Mouse (Mus musculus): ENCODE data around the gene Vegfb.

The Vegfb gene

GRCm38 (mm10) chr19:6987061-6987903 is at the start of gene Vegfb:
Vegfb (minus strand) TSS chr19:6987651.
- in situ Hi-C loops (cut with MseI, MboI) = no loop called here

GRCm38 (mm10) chr19:7034006-7034405 is 46.6 kb upstream of the Vegfb start:
- in situ Hi-C loops (cut with MseI, MboI) = no loop called here

DNA sequence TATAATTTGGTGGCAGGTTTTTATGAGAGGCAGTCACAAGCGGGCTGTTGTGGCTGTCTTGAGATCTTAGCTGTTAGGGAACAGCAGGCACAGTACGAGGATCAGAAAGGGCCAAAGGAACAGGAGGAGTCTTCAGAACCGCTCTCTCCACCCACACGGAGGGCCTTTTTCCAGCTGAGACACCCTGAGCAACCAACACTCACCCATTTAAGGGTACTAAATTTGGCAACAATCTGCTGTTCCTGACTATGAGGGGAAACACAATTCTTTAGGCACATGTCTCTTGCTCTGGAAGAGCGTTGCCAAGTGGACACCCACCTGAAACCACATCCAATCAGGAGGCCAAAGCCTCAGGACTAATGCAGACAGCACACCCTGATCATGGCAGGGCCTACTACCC is 42.1 kb upstream of the Vegfb start:
- in situ Hi-C loops (cut with MseI, MboI) = no loop called here

DNA sequence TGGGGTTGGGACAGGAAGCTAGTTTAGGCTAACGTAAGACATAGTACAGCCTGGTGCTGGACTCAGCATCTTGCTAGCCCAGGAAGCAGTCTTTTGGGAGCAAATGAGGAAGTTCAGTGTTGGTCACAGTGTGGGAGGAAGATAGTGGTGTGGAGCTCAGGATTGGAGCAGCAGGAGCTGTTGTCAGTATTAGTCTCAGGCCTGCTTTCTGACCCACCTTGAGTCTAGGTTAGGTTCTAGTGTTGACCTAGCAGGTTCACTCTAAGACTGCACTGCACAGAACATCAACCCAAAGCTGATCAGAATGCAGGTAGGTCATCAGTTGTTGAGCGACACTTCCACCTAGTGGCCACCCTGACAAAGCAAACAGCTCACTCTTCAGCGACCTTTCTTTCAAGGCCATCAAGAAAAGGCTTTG is 32.8 kb upstream of the Vegfb start:
- in situ Hi-C loops (cut with MseI, MboI) = no loop called here

DNA sequence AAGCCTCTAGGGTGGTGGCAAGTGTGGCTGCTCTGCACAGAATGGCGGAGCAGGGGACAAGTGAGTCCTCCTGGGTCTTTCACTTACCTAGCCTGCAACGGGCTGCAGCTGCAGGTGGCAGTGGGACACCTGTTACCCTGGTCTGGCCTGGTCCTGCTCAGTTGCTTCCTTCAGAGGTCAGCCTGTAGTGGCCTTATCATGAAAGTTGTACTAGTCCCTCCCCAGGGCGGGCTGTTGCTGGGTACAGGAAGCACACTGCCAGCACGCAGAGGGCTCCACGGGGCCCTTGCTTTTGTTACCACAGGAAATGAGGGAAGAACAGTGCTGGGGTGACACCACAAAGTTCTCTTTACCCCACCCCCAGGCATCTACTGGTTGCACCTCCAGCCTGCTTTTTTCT is 31.7 kb upstream of the Vegfb start, which contains the start of gene Fermt3:
Fermt3 (minus strand) TSS at position 279 of the 400 bp plus-strand sequence.
- in situ Hi-C loops (cut with MseI, MboI) = no loop called here

DNA sequence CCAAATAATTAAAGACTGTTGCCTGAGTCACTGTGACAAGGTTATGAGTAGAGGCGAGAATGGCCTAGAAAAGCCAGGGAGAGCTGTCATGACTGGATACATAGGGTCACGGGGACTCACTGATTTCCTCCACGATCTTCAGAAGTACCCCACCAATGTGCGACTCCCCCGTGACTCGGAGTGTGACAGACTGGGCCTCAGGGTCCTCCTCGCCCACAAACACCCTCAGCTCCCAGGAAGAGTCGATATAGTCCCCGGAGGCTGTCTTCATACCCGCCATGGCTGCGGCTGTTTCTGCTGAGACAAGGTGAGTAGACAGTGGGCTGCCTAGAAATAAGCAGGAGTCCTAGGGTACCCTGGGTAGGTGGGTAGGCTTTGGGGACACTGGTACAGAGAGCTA is 31.1 kb upstream of the Vegfb start:
- in situ Hi-C loops (cut with MseI, MboI) = no loop called here

DNA sequence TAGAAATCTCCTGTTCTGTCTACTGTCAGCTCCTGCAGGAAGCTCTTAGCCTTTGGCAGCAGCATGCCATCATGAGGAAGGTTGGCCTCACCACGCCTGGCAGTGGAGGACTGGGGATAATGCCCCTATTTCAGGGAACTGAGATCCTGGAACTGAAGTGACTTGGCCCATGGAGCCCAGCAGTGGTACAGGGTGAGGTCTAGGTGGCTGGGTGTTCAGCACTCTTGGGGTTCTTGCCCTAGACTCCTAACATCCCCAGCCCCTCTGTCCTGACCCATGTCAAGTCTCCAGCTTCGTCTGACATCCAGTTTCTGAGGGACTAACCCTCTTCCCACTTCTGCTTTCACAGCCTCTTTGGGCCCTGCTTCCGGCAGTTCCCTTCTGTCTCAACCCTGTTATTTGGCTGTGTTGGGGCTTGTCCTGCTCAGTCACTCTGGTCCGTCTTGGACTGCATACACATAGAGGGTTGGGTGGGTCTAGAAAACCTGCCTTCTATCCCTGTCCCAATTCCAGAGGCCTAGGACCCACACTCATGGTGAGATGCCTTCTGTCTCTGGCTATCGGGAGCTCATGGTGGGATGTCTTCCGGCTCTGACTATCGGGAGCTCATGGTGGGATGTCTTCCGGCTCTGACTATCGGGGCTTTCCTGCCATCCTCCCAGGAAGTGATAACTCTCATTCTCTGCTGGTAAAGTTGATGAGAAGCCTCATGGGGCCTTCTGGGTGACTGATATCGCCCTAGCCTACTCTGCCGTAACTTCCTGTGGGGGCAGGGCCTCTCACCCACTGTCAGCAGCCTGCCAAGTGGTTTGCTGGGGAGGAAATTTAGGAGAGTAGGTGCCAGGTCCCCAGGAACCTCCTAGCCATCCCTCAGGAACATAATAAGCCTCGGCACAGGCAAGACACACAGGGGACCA is 30.3 kb upstream of the Vegfb start:
- in situ Hi-C loops (cut with MseI, MboI) = no loop called here

DNA sequence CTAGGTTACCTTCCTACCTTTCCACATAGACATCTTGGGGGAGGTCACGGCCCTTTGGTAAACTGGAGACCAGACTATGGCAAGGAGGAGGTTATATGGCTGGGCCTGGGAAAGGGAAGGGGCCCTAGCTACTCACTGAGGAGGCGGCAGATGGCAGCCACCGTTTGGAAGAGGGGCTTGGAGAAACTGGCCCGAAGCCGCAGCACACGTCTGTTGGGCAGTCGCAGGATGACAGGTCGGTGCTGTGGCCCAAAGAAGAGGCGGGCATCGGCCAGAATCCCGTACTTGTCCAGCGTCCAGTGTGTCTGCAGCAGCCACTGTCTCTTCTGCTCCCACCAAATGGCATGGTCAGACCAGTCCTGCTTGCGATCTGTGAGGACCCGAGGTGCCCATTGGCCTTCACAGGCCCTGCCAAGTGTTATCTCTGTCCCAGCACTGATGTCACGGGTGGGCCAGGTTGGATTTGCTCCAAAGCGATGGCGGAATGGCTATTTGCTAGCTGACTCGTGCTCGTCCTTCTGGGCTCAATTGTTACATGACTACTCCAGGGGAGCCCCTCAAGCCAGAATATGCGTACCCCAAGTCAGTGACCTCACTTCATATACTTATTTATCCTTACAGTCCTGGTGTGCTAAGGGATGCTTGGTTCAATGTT is 27.2 kb upstream of the Vegfb start:
- in situ Hi-C loops (cut with MseI, MboI) = no loop called here

DNA sequence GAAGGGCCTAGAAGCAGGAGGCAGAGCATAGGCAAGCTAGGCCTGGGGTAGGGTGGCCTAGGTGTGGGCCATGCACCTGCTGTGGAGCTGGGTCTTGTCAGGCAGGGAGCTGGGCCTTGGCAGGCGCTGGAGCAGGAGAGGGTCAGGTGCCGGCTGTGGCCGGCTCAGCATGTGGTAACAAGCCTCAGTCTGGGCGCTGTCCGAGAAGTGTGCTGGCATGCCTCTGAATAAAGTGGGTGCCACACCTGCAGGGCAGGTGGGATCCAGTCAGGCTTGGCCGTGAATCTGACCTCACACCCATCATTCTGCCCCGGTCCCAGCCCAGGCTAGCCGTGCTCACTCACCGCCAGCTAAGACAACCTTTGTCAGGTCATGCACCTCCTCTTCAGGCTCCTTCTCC is 26.5 kb upstream of the Vegfb start:
- in situ Hi-C loops (cut with MseI, MboI) = no loop called here

- in situ Hi-C loops (cut with MseI, MboI) = no loop called here
Measured at GRCm38 (mm10) chr19:7012426-7012825, 25.0 kb upstream of the Vegfb start.

DNA sequence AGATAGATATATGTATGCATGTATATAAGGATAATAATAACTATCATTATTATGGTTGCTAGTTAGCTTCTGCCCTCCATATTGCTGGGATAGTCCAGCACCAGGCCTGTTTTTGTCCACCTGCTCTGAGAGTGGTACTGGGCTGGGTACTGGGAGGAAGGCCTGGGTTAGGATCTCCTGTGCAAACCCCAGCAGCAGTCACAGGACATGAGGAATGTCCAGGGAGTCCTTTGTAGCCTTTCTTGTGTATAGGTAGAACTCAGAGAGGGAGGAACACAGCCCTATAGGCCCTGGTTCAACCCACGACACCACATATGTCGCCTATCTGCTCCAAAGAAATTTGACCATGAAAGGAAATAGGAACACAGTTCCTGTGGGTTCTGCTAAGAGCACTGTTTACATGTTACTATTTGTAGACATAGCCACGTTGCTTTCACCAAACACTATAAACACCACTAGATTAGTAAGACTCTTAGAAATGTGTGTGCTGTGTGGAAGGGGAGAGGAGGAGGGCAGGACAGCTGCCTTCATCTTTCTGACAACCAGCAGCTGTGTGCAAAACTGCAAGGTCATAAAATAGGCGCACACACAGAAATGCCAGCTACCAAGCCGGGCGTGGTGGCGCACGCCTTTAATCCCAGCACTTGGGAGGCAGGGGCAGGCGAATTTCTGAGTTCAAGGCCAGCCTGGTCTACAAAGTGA is 19.6 kb upstream of the Vegfb start:
- in situ Hi-C loops (cut with MseI, MboI) = no loop called here

DNA sequence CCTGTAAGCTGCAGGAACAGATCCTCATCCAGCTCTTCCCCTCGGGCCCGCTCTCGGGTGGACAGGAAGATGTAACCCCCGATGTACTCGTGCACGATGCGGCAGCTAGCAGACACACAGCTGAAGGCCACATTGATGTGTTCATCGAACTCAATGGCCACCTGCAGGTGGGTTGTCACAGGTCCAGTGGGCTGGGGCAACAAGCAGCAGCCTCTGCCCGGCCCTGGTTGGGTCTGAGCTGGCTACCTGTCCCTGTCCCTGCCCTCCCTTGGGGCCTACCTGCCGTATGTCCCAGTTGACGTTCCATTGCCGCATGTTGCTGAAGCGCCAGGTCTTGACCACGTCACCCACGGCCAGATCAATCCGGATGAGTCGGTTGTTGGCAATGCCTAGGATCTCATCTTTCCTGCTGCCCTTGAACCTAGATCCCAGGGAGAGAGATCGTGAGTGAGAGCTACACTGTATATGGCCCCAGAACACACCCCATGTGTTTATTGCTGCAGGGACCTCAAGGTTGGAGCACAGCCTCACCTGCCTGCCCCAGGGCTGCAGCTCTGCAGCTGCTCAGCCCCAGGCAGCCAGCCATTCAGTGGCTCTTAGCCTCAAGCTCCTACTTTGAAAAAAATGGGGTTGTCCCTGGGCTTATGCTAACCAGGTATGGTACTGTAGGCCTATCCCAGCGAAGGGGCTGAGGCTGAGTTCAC is 12.1 kb upstream of the Vegfb start:
- in situ Hi-C loops (cut with MseI, MboI) = no loop called here

DNA sequence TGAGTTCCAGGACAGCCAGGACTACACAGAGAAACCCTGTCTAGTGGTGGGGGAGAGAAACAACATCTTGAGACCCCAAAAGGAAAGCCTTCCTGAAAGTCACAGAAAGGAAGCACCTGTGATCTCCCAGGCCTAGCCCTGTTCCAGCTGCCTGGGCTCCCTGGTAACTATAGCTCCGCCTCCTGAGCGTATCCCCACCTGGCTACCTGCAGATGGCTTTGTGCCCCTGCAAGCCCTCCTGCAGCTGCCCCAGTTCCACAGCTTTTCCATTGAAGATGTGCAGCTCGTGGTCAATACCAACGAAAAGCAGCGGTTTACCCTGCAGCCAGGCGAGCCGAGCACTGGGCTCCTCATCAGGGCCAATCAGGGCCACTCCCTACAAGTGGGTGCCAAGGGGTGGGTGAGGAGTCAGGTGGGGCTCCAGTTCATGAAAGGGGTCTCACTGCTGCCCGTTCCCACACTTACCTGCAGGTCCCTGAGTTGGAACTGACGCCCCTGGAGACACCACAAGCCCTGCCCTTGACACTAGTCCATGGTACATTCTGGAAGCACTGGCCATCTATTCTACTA is 10.4 kb upstream of the Vegfb start:
- in situ Hi-C loops (cut with MseI, MboI) = no loop called here

- in situ Hi-C loops (cut with MseI, MboI) = no loop called here
Measured at GRCm38 (mm10) chr19:6996006-6996405, 8.6 kb upstream of the Vegfb start, which contains the start of the genes Nudt22 and Trpt1. Nudt22 (minus strand) TSS chr19:6996117. Trpt1 (plus strand) TSS chr19:6996131.

DNA sequence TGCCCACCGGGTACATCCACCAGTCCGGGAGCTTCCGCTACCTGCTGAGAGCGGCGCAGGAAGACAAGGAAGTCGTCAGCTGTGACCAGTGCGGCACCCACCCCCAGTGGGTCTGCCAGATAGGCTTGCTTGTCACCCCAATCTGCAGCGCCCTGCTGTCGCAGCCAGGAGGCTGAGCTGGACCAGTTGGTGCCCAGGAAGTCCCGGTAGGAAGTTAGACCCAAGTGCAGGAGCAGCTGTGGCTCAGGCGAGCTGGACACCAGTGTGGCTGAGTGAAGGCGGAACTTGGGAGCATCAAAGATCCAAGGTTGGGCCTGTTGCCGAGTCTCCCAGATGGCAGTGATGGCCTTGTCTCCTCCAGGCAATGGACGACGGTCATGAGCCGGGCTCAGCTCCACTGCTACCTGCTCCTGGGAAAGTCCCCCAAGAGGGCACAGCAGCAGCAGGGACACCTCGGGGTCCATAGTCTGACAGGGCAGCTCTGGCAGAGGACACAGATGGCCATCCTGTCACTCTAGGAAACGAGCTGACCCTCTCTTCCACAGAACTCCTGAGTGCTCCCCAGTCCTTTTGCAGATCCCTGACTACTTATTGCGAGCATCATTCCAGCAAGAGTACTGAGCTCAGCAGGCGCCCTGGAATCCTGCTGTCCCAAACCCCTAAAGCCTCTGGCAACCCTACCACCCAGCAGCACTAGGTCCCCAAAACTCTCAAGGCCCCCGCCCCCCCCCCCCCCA is 8.0 kb upstream of the Vegfb start:
- in situ Hi-C loops (cut with MseI, MboI) = no loop called here

DNA sequence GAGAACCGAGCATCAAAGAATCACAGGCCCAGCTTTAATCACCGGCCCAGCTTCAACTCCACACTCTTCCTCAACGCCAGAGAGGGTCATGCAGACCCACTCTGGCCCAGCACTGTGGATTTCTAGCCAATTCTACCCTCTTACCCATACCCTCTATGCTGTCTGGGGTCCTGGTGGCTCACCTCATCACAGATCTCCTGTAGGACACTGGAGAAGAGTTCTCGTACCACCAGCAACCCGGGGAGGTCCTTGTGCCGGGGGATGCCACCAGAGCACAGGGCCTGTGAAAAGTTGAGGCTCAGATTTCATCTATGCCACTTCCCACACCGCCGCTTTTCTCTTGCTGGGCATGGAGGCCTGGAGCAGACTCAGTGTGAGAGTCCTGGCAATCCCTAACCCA is 7.0 kb upstream of the Vegfb start:
- in situ Hi-C loops (cut with MseI, MboI) = no loop called here

DNA sequence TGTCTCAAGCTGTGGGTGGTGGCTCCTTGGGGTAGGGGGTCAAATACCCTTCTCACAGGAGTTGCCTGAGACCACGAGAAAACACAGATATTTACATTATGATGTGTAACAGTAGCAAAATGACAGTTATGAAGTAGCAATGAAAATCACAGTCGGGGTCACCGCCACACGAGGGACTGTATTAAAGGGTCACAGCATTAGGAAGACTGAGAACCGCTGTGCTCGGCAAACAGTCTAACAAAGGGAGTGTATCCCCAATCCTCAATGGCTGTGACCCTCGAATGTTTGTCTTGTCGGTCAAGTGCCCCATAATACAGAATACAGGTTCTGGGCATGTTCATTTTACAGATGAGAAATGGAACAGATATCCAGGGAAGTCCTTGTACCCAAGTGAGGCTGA is 6.6 kb upstream of the Vegfb start:
- in situ Hi-C loops (cut with MseI, MboI) = no loop called here

DNA sequence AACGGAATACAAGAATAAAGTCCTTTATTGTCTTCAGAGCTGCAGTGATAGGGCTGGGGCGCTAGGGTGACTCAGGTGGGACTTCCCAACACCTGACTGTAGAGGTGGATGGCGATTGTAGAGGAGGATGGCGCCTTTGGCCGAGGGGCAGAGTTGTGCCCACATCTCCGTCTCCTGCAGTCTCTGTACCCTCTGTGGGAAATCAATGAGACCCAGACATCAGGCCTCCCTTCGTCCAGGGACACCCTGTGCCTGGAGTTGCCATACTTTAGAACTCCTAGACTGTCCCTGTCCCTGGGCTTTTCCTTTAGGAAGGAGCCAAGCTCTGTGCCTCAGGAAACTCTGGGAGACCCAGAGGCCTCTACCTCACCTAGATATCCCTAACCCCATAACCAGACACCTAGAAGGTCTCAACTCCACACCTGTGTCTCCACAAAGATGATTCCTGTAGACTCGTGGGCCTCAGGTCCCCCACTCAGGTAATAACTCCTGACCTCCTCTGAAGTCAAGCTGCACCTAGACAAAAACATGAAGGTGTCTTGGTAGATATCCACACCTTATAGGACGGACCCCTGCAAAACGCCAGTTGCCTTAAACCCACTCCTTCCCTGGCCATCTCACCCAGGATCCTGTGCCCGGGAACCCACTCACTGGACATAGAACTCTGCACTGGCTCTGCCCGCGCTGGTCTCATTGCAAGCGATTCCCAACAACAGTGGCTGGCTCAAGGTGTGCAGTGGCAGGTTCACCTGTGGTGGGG is 5.7 kb upstream of the Vegfb start:
- in situ Hi-C loops (cut with MseI, MboI) = no loop called here
